Mouse (Mus musculus): ENCODE measurements around the gene Ppm1h. TPM values are rescaled to one million over a fixed set of nuclear protein-coding genes. Genes with fewer than 3 reads are reported as not detected.

The Ppm1h gene
- polyA plus RNA-seq, 1 experiment from 2014 or later = 13.7 TPM

DNA sequence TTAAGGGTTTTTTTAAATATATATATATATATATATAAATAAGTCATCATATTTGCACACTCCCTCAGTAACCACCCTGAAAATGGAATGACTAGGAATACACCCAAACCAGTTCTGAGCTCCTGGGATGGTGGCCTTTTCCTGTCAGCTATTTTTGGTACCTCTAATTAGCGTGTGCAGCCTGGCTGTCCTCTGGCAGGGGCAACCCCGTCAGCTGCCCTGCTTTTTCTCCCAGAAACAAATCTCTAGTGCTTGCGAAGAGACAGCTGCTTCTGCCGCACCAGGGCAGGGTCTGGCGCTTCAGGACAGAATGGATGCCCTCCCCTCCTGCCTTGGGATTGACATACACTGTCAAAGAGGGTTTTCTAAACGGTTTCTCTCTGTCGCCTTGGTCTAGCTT, 166.9 kb downstream of the Ppm1h start:
- WGBS = 52% methylated on average over 7 of the region's 7 CpGs
- Histone ChIP-seq H3K36me3 (no peaks in the 10 kb centered on the region), H3K9ac (no peak overlapping the region), H3K4me2 (replicated peaks) (no peak overlapping the region), H3K27ac (no peak overlapping the region), H3K4me1 (replicated peaks) (peaks cover 5% of the 10 kb centered on the region; the same call in 1 of the 2 replicates), H3K27me3 (replicated peaks) (no peaks in the 10 kb centered on the region), H3K9me3 (no peaks in the 10 kb centered on the region), H3K4me3 (replicated peaks) (no peak overlapping the region)
- no peak for ATAC-seq

DNA sequence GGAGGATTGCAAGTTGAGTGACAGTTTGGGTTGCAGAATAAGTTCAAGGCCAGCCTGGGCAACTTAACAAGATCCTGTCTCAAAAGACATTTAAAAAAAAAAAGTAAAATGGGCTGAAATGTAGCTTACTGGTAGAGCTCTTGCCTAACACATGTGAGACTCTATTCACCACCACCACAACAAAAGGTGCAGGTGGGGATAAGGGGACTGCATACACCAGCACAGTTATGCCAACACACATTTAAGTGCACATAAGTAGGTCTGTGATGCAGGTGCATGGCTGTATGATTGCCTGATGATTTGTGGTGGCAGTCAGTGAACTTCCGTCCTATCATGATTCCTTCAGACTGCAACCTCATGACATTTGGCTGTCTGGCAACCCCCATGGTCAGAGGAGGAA, 167.9 kb downstream of the Ppm1h start:
- ATAC-seq = no peak
- no peak overlapping the region for H3K27ac ChIP-seq
- no peak overlapping the region for H3K4me2 ChIP-seq (replicated peaks)
- H3K4me3 ChIP-seq (replicated peaks) = no peak overlapping the region
- no peak overlapping the region for H3K9ac ChIP-seq
- peaks cover 5% of the 10 kb centered on the region; the same call in 1 of the 2 replicates for H3K4me1 ChIP-seq (replicated peaks)
- no peaks in the 10 kb centered on the region for H3K9me3 ChIP-seq
- no peaks in the 10 kb centered on the region for H3K27me3 ChIP-seq (replicated peaks)
- 97% methylated on average over 1 of the region's 1 CpGs for WGBS
- H3K36me3 ChIP-seq = no peaks in the 10 kb centered on the region

DNA sequence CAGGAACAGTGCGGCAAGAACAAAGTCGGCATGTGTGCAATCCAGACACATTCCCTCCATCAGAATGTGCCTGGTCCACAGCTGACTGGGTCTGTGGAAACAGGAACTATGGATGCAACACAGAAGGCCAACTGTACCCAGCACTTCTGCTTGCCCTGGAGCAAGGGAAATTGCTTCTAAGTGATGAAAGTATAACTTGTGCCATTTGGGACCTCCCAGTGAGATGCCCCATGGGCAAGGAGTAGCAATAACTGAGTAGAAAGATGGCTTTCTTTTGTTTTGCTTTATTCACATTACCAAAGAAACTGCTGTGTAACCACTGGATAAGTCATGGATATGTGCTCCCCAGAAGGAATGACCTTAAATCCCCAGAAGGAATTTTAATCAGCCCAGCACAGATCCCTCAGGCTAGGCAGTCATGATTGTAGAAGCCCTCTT, 169.5 kb downstream of the Ppm1h start:
- no peak overlapping the region for H3K4me3 ChIP-seq (replicated peaks)
- H3K9me3 ChIP-seq = no peaks in the 10 kb centered on the region
- H3K27ac ChIP-seq = no peak overlapping the region
- 58% methylated on average over 2 of the region's 2 CpGs for WGBS
- H3K27me3 ChIP-seq (replicated peaks) = no peaks in the 10 kb centered on the region
- ATAC-seq = no peak
- no peak overlapping the region for H3K9ac ChIP-seq
- no peak overlapping the region for H3K4me2 ChIP-seq (replicated peaks)
- H3K4me1 ChIP-seq (replicated peaks) = peaks cover 5% of the 10 kb centered on the region; the same call in 1 of the 2 replicates
- H3K36me3 ChIP-seq = no peaks in the 10 kb centered on the region

DNA sequence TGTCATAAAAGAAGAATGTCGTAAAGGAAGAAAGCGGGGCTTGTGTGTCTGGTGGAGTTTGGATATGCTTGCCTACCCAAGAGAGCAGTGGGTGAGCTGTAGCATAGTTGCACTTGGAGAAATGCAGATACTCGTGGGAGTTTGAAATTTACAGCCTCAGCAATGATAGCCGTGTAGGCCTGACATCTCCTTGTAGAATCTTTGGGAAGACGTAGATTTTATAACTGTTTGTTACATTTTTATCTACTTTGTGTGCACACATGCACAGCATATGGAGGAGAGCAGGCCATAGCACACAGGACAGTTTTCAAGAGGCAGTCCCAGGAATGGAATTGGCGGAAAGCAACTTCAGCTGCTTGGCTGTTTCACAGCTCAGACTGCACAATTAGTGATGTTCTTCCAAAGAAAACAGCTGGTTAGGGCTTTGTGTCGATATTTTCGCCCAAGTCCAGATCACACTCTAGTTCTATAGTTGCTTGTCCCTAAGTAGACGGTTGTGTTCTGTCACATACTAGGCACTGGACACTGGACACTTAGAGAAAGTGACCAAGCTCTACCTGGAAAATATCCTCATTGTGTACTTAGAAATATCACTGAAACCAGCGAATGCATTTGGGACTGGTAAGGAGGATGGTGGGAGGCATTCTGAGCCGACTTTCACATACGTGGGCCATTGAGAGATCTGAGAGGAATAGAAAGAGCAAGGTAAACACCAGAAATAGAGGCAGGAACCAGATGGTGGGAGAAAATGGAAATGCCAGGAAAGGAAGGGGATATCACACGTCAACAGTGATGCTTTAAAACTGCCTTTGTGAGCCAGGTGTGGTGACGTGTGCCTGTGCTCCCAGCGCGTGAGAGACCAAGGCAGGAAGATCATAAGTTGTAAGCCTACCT, 173.0 kb downstream of the Ppm1h start:
- no peaks in the 10 kb centered on the region for H3K36me3 ChIP-seq
- H3K9ac ChIP-seq = no peak overlapping the region
- no peaks in the 10 kb centered on the region for H3K9me3 ChIP-seq
- H3K27me3 ChIP-seq (replicated peaks) = no peaks in the 10 kb centered on the region
- H3K4me1 ChIP-seq (replicated peaks) = peaks cover 3% of the 10 kb centered on the region; the same call in 1 of the 2 replicates
- H3K27ac ChIP-seq = no peak overlapping the region
- no peak overlapping the region for H3K4me2 ChIP-seq (replicated peaks)
- ATAC-seq = no peak
- H3K4me3 ChIP-seq (replicated peaks) = no peak overlapping the region
- 87% methylated on average over 16 of the region's 16 CpGs for WGBS

- no peak for ATAC-seq
- H3K9me3 ChIP-seq = no peaks in the 10 kb centered on the region
- no peak overlapping the region for H3K4me2 ChIP-seq (replicated peaks)
- 58% methylated on average over 6 of the region's 6 CpGs for WGBS
- H3K36me3 ChIP-seq = no peaks in the 10 kb centered on the region
- H3K4me1 ChIP-seq (replicated peaks) = peaks cover 5% of the 10 kb centered on the region; the same call in 1 of the 2 replicates
- H3K9ac ChIP-seq = no peak overlapping the region
- no peak overlapping the region for H3K27ac ChIP-seq
- no peaks in the 10 kb centered on the region for H3K27me3 ChIP-seq (replicated peaks)
- no peak overlapping the region for H3K4me3 ChIP-seq (replicated peaks)
Measured at GRCm38 (mm10) chr10:122854571-122854970, 176.0 kb downstream of the Ppm1h start.

- H3K9me3 ChIP-seq = no peaks in the 10 kb centered on the region
- H3K9ac ChIP-seq = no peak overlapping the region
- no peak overlapping the region for H3K27ac ChIP-seq
- 64% methylated on average over 4 of the region's 4 CpGs for WGBS
- H3K4me3 ChIP-seq (replicated peaks) = no peak overlapping the region
- no peaks in the 10 kb centered on the region for H3K36me3 ChIP-seq
- no peak for ATAC-seq
- H3K4me1 ChIP-seq (replicated peaks) = peaks cover 11% of the 10 kb centered on the region; the same call in 1 of the 2 replicates
- no peaks in the 10 kb centered on the region for H3K27me3 ChIP-seq (replicated peaks)
- no peak overlapping the region for H3K4me2 ChIP-seq (replicated peaks)
Measured at GRCm38 (mm10) chr10:122855149-122855548, 176.6 kb downstream of the Ppm1h start.

DNA sequence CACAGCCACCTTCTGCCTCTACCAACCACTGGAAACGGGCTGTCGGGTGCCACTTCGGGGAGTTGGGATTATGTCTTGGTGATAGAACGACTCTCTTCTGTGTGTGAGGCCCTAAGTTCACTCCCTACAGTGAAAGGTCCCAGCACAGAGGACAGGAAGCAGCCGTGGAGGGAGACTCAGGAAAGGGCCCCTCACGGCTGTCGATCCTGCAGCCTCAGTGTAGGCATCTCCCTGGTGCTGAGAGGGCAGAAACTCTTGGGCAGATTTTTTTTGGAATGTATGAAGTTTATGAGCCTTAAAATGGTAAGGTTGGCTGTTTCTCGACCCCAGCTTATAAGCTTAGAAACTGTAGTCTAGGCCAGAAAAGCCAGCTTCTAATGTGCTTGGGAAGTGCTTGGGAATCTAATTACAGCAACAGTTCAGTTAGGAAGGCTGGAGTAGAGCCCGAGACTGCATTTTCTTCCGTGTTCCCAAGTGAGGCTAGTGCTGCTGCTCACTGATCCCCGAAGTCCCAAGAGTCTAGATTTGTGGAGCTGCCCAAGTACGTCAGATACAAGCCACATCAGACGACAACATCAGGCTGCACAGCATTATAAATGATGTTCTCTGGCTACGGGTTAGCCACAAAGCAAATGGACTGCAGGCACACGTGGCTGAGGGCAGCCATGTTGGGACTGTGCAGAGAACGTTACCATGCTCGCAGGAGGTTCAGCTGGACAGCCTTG, 177.6 kb downstream of the Ppm1h start:
- no peak overlapping the region for H3K9ac ChIP-seq

DNA sequence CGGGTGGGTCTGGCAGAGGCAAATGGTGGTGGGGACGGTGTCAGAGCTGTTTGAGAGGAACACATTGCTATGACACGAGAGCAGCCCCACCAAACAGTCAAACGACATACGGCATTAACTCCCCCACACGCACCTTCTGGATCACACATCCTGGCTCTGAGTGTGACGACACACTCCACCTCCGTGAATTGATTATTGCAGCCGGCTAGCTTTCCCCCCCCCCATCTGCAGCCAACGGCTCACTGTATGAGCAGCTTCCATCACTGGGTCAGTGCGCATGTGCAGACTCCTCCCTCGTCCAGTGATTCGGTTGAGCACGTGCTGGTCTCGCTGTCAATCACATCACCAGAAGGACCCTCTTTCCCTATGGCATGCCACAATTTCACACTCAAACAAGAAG, 178.6 kb downstream of the Ppm1h start:
- Histone ChIP-seq H3K4me2 (replicated peaks) (no peak overlapping the region), H3K36me3 (no peaks in the 10 kb centered on the region), H3K27me3 (replicated peaks) (no peaks in the 10 kb centered on the region), H3K9me3 (no peaks in the 10 kb centered on the region), H3K27ac (no peak overlapping the region), H3K4me3 (replicated peaks) (no peak overlapping the region), H3K9ac (no peak overlapping the region), H3K4me1 (replicated peaks) (peaks cover 12% of the 10 kb centered on the region; the same call in 1 of the 2 replicates)
- 89% methylated on average over 15 of the region's 15 CpGs for WGBS
- no peak for ATAC-seq

More for the DNA sequence above, 177.6 kb downstream of the Ppm1h start:
- WGBS = 72% methylated on average over 17 of the region's 17 CpGs
- no peak overlapping the region for H3K4me3 ChIP-seq (replicated peaks)
- H3K27me3 ChIP-seq (replicated peaks) = no peaks in the 10 kb centered on the region
- no peak for ATAC-seq
- no peak overlapping the region for H3K27ac ChIP-seq
- no peak overlapping the region for H3K4me2 ChIP-seq (replicated peaks)
- no peaks in the 10 kb centered on the region for H3K36me3 ChIP-seq
- H3K4me1 ChIP-seq (replicated peaks) = peaks cover 12% of the 10 kb centered on the region; the same call in 1 of the 2 replicates
- no peaks in the 10 kb centered on the region for H3K9me3 ChIP-seq

DNA sequence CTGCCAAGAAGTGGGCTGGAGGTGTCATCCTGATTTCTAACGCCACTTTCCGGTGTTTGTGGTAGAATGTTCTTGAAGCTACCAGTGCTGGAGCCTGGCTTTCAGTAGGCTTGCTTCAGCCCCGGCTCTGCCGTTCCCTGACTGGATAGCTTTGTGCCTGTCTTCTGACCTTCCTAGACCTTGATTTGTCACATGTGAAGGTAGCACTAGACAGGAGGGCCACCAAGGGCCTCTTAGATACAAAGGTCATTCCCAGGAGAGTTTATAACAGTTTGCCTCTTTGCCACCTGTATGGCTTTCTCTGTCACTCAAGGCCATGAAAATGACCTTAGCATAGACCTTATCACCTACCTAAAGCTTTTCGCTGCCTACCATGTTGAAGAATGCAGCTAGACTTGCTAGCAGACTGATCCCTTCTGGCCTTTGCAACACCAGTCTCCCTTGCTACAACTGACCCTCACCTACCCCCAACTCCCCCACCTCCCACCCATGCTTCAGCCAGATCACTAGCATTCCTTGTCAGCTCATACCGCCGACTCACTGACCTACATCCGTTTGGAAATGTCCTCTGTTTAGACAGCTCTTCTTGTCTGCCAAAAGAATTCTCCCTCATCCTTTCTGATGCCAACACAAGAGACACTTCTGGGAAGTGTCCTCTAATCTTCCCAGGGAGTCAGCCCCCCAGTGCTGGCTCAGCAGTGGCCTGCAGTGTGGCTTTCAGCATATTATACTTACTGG, 180.5 kb downstream of the Ppm1h start:
- Histone ChIP-seq H3K4me2 (replicated peaks) (no peak overlapping the region), H3K9ac (no peak overlapping the region), H3K27ac (no peak overlapping the region), H3K36me3 (no peaks in the 10 kb centered on the region), H3K27me3 (replicated peaks) (no peaks in the 10 kb centered on the region), H3K9me3 (no peaks in the 10 kb centered on the region), H3K4me3 (replicated peaks) (no peak overlapping the region), H3K4me1 (replicated peaks) (peaks cover 12% of the 10 kb centered on the region; the same call in 1 of the 2 replicates)
- WGBS = 70% methylated on average over 8 of the region's 8 CpGs
- peak; percentile 61 for ATAC-seq

DNA sequence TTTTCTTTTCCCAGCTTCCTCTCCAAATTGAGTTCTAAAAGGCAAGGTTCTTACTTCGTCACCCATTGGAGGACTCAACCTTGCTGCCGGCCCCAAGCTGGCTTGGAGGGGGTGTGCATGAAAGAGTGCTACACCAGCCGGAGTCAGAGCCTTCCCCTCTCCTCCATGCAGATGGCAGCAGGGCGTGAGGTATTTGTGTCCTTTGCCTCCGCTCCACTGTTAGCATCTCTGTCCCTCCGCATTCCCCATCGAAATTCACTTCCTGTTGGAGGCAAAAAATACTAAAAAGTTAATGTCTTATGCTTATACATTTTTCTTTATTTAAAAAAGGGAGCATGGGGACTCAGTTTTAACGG, 181.1 kb downstream of the Ppm1h start:
- H3K27ac ChIP-seq = 0 out of 2 replicates have a peak overlapping the region, but pooled peaks have one; percentile 11
- no peaks in the 10 kb centered on the region for H3K36me3 ChIP-seq
- no peaks in the 10 kb centered on the region for H3K27me3 ChIP-seq (replicated peaks)
- no peak overlapping the region for H3K4me3 ChIP-seq (replicated peaks)
- 64% methylated on average over 8 of the region's 8 CpGs for WGBS
- H3K4me2 ChIP-seq (replicated peaks) = no peak overlapping the region
- H3K9ac ChIP-seq = no peak overlapping the region
- H3K4me1 ChIP-seq (replicated peaks) = peaks cover 12% of the 10 kb centered on the region; the same call in 1 of the 2 replicates
- H3K9me3 ChIP-seq = no peaks in the 10 kb centered on the region
- no peak; the same call in 1 of the 2 replicates for ATAC-seq

- ATAC-seq = no peak
Measured at GRCm38 (mm10) chr10:122860076-122860475, 181.5 kb downstream of the Ppm1h start.

More at GRCm38 (mm10) chr10:122860076-122860475, 181.5 kb downstream of the Ppm1h start:
- 36% methylated on average over 7 of the region's 7 CpGs for WGBS
- Histone ChIP-seq H3K4me3 (replicated peaks) (no peak overlapping the region), H3K36me3 (no peaks in the 10 kb centered on the region), H3K27ac (no peak overlapping the region), H3K4me1 (replicated peaks) (peaks cover 12% of the 10 kb centered on the region; the same call in 1 of the 2 replicates), H3K9ac (no peak overlapping the region), H3K27me3 (replicated peaks) (no peaks in the 10 kb centered on the region), H3K9me3 (no peaks in the 10 kb centered on the region), H3K4me2 (replicated peaks) (no peak overlapping the region)

Measured in intestine, embryonic 15.5 days (tissue).